Mouse (Mus musculus): ENCODE measurements around the gene Zcchc7.

DNA sequence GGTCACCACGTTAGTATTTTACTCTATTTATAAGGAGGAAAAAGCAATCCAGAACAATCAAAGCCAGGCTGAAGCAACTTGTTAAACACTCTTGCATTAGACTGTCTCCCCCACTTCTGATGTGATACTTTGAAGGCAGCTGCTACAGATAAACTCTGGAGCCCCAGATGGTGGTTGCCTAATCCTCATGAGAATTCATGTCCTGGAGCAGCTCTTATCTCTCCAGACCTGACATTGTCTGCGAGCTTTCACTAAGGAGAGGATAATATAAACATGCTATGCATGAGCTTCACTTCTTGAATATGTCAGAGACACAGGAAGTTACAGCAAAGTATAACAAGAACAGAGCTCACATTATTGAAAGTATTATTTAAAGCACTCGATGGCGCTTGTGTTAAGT lies 58.1 kb downstream of the Zcchc7 start:
- TF ChIP-seq CTCF (IDR thresholded peaks at IDR 0.05; ENCODE audit: control insufficient read depth, insufficient read depth, insufficient read length), result no peak
- no peak for TF ChIP-seq MAX (IDR thresholded peaks at IDR 0.05)
- no peak for TF ChIP-seq CEBPB (IDR thresholded peaks at IDR 0.05; ENCODE audit: low read depth)

Data from C2C12 (cell line).